10 mouse cellular contexts compared by ENCODE assay signal in the genomic region with DNA sequence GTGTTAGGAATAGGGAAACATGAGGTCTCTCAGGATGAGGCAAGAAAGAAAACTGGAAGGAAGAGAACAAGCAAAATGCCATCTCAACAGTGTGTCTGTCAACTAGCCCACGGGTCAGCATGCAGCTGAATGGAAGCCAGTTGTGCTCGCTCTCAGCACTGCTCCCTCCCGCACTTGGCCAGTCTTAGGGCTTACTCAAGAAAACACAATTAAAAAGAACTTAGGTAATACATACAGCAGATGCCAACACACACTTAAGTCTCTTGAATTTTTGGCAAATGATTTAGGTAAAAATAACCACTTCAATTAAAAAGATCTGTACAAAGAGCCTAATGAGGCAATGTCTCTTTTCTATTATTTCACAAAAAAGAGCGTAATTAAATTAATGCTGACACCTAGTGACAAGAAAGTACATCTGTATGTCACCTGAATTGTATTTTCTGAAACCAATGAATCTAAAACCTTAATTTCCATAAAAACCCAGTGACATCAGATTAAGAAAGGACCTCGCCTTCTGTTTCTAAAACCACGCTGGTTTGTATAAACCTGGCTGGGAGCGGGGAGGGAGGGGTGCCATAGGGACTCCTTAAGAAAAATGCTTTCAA. TPM values are rescaled to one million over a fixed set of nuclear protein-coding genes. Genes with fewer than 3 reads are reported as not detected.
DNase-seq lines count a peak whose midpoint lies in the region; ATAC-seq and TF ChIP-seq lines count a peak whose summit lies in the region.
"Had no signal": no experiment of that assay in that cellular context is flagged by ENCODE, and none has a peak within 500 bp of the region (broad histone marks: within the 10 kb centered on the region; RNA-seq: fewer than 3 reads in every experiment).

No protein-coding gene starts in this region.

- no peak overlapping the region; the same call in 1 of the 2 replicates for H3K9ac ChIP-seq in forebrain, postnatal 0 days
- H3K9ac ChIP-seq in midbrain, embryonic 15.5 days, result peak overlapping the region; percentile 99

- no peak for DNase-seq in left cerebral cortex, adult 2 months (ENCODE audit: extremely low spot score in 1 of 2, low spot score in 2 of 2)
- DNase-seq in left cerebral cortex, postnatal 14 days (ENCODE audit: low spot score in 2 of 2), result no peak
- DNase-seq in cerebellum, adult 18-20 months, result peak; percentile 35 to 47
- peak; percentile 13 for DNase-seq in forebrain, postnatal 0 days
- DNase-seq in embryo, embryonic 10.5 days (ENCODE audit: low spot score), result no peak
- DNase-seq in Muller cell, postnatal 12 days (ENCODE audit: inconsistent ontology term), result no peak
- no peak for DNase-seq in right cerebral cortex, postnatal 25 days
- DNase-seq: adrenal gland, postnatal 36 days had no signal

- H3K27ac ChIP-seq in left cerebral cortex, adult 2 months, result no peak overlapping the region
- H3K27ac ChIP-seq in forebrain, postnatal 0 days (ENCODE audit: low read depth, low read length), result no peak overlapping the region
- no peak overlapping the region for H3K27ac ChIP-seq in midbrain, embryonic 15.5 days
- H3K27ac ChIP-seq: macrophage had no signal

- TF ChIP-seq CTCF in left cerebral cortex, adult 2 months (IDR thresholded peaks at IDR 0.05), result no peak; the same call in none of the 2 replicates
- TF ChIP-seq CTCF in forebrain, postnatal 0 days (IDR thresholded peaks at IDR 0.05; ENCODE audit: low read depth), result 0 out of 2 replicates have a peak, but pooled peaks have one; percentile 18

- no peaks in the 10 kb centered on the region for H3K27me3 ChIP-seq in forebrain, postnatal 0 days (ENCODE audit: insufficient read depth, low read length)
- H3K27me3 ChIP-seq in midbrain, embryonic 15.5 days (replicated peaks), result no peaks in the 10 kb centered on the region

- H3K4me2 ChIP-seq in forebrain, postnatal 0 days (ENCODE audit: low read depth), result peak overlapping the region; percentile 83
- peak overlapping the region; percentile 71 for H3K4me2 ChIP-seq in midbrain, embryonic 15.5 days

- H3K9me3 ChIP-seq in forebrain, postnatal 0 days (ENCODE audit: low read length), result no peaks in the 10 kb centered on the region
- H3K9me3 ChIP-seq in midbrain, embryonic 15.5 days, result no peaks in the 10 kb centered on the region

- H3K36me3 ChIP-seq in forebrain, postnatal 0 days (ENCODE audit: insufficient read depth), result no peaks in the 10 kb centered on the region; the same call in none of the 2 replicates
- H3K36me3 ChIP-seq in midbrain, embryonic 15.5 days (replicated peaks), result 0 out of 2 replicates have a peak, but pooled peaks cover 3% of the 10 kb centered on the region

- WGBS in forebrain, postnatal 0 days, result 21% methylated on average over 7 of the region's 7 CpGs
- whole genome bisulfite sequencing in midbrain, embryonic 15.5 days, result 53% methylated on average over 7 of the region's 7 CpGs

- intact Hi-C loops in left cerebral cortex, adult 2 months (cut with DNase I), result no loop called here
- intact Hi-C loops in left cerebral cortex, postnatal 14 days (cut with DNase I), result no loop called here

- no peak for ATAC-seq in forebrain, postnatal 0 days
- ATAC-seq in midbrain, embryonic 15.5 days (replicated peaks), result no peak

- peaks cover 16% of the 10 kb centered on the region; the same call in 1 of the 2 replicates for H3K4me1 ChIP-seq in forebrain, postnatal 0 days (ENCODE audit: insufficient read depth)
- H3K4me1 ChIP-seq in midbrain, embryonic 15.5 days, result peaks cover 30% of the 10 kb centered on the region

- peak overlapping the region; percentile 99 for H3K4me3 ChIP-seq in left cerebral cortex, adult 2 months
- peak overlapping the region; percentile 98 for H3K4me3 ChIP-seq in forebrain, postnatal 0 days (ENCODE audit: low read depth, low read length)
- H3K4me3 ChIP-seq in midbrain, embryonic 15.5 days, result peak overlapping the region; percentile 99

RNA-seq across cellular contexts. Expression of gene Fbxo28, which starts 2.4 kb away (rescaled TPM):
- total RNA-seq in left cerebral cortex, adult 2 months (2021), result 10 to 100 TPM; 53.2 to 55.4 TPM
- 10 to 100 TPM; 46.9 to 47.5 TPM for total RNA-seq in left cerebral cortex, postnatal 14 days (2021)
- 31.9 and 33.9 TPM in 2 replicates for total RNA-seq in forebrain, postnatal 0 days (2014; rRNA removed)
- 13.8 and 17.4 TPM in 2 replicates for polyA plus RNA-seq in forebrain, postnatal 0 days (2015; fragmentation: Nextera tagmentation; extraction: Ambion mirVana)
- 22.4 and 23.6 TPM in 2 replicates for polyA plus RNA-seq in midbrain, embryonic 15.5 days (2015; fragmentation: Nextera tagmentation; extraction: Ambion mirVana)

RNA-seq across cellular contexts. Expression of gene Degs1, which starts 56.5 kb away (rescaled TPM):
- total RNA-seq in left cerebral cortex, adult 2 months (2021), result 10 to 100 TPM; 58.8 to 62.4 TPM
- 10 to 100 TPM; 68.5 to 75.1 TPM for total RNA-seq in left cerebral cortex, postnatal 14 days (2021)
- 55.5 and 62.5 TPM in 2 replicates for total RNA-seq in forebrain, postnatal 0 days (2014; rRNA removed)
- 76.1 and 87.2 TPM in 2 replicates for polyA plus RNA-seq in forebrain, postnatal 0 days (2015; fragmentation: Nextera tagmentation; extraction: Ambion mirVana)
- polyA plus RNA-seq in midbrain, embryonic 15.5 days (2015; fragmentation: Nextera tagmentation; extraction: Ambion mirVana), result 68.7 and 69.8 TPM in 2 replicates

Comparison
In these comparisons a context has a peak if more than half of its experiments do, and no peak if none do; other contexts are left out.
1. DNase-seq: peak in cerebellum, adult 18-20 months (2 of 2) and forebrain, postnatal 0 days (single experiment); none in left cerebral cortex, adult 2 months (0 of 2), left cerebral cortex, postnatal 14 days (0 of 2), embryo, embryonic 10.5 days (single experiment), Muller cell, postnatal 12 days (single experiment) and right cerebral cortex, postnatal 25 days (single experiment).
2. Peak in every context shown above with its lines, with median percentiles within 50 percentile points of each other: H3K4me3 ChIP-seq.